Mouse (Mus musculus): ENCODE measurements at regions not wholly inside any gene's neighbourhood (a gene's known extent, or its start where the extent isn't known, plus 50 kb on each side); places are given as distances from the start of the nearest gene placed in this dataset.

DNA sequence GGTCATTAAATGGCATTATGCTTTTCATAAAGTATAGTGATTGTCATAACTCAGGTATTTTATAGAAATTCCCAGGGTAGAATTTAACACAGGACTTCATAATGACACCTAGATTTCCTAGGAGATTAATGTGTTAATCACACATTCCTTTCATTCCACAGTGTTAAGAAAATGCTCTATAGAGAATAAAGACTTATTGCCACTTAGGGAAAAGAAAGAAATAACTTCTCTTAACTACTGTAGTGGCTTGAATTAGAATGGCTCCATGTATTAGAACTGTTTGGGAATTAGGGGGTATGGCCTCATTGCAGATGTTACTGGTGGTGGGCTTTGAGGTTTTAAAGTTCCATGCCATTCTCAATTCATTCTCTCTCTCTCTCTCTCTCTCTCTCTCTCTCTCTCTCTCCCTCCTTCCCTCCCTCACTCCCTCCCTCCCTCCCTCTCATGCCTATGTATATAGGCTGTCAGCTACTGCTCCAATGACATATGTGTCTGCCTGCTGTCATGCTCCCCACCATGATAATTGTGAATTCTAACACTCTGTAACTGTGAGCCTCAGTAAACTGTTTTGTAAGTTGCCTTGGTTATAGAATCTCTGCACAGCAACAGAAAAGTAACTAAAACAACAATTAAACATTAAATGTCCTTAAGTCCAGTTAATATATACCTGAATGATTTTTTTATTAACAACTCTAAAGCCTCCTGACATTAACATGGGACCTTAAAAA, 425.1 kb upstream of the Depdc1a start:
- TF ChIP-seq POLR2A (IDR thresholded peaks at IDR 0.05; ENCODE audit: borderline replicate concordance, insufficient read depth, low read length), result no peak
- no peak for TF ChIP-seq CTCF (IDR thresholded peaks at IDR 0.05; ENCODE audit: borderline replicate concordance, insufficient read depth, low read depth, low read length)
- no peaks in the 10 kb centered on the region for H3K27me3 ChIP-seq (ENCODE audit: control insufficient read depth, insufficient read depth, low read length)
- H3K4me3 ChIP-seq (replicated peaks; ENCODE audit: insufficient read depth, low read depth, low read length), result no peak overlapping the region
- DNase-seq, result no peak
- H3K27ac ChIP-seq (ENCODE audit: insufficient read depth, low read length), result no peak overlapping the region
- H3K4me1 ChIP-seq (ENCODE audit: control insufficient read depth, insufficient read depth, low read length), result no peaks in the 10 kb centered on the region

DNA sequence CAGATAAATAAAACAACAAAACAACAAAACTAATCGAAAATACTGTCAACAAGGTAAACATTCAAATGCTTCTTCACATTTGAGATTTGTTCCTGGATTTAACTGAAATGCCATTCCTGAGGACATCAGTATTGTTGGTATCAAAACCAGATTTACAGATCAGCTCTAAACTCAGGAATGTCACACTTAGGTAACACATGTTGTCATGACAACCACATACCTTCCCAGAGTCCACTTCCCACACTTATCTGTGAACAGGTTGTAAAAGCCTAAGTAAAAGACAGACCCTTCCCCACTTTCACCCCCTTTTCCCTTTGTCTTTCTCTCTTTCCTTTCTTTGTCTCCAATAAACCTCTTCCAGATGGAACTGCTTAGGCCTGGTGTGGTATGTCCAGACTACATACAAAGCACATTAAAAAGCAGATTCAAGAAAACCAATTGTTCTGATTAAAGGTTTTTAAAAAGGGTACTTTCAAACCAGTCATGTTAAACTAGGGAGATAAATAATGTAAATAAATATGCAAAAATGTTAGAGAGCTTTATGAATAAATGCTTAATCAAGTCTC, 438.2 kb upstream of the Depdc1a start:
- Histone ChIP-seq H3K27ac (ENCODE audit: insufficient read depth, low read length) (no peak overlapping the region), H3K4me3 (replicated peaks; ENCODE audit: insufficient read depth, low read depth, low read length) (no peak overlapping the region), H3K27me3 (ENCODE audit: control insufficient read depth, insufficient read depth, low read length) (no peaks in the 10 kb centered on the region), H3K4me1 (ENCODE audit: control insufficient read depth, insufficient read depth, low read length) (no peaks in the 10 kb centered on the region)
- no peak for DNase-seq
- WGBS, result 88% methylated on average over 1 of the region's 1 CpGs
- TF ChIP-seq POLR2A (IDR thresholded peaks at IDR 0.05; ENCODE audit: borderline replicate concordance, insufficient read depth, low read length) (no peak), CTCF (IDR thresholded peaks at IDR 0.05; ENCODE audit: borderline replicate concordance, insufficient read depth, low read depth, low read length) (no peak)

DNA sequence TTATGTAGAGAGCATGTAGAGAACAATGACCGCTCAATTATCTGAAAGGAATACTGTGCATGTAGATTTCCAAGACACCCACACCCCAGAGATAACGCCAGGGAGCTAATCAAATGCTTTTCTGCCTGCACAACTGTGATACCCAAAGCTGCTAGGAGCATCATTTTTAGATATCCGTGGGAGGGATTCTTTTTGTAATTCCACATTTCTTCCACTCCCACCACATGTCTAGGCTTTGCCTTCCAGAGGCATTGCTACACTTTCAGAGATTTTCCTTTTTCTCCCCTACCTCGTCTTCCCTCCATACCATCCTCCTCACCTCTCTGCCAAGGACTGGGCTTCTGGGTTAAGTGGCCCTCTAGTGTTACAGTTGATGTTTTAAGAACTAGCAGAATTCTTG, 460.4 kb upstream of the Depdc1a start:
- DNase-seq, result no peak
- no peak for TF ChIP-seq CTCF (IDR thresholded peaks at IDR 0.05; ENCODE audit: borderline replicate concordance, insufficient read depth, low read depth, low read length)
- TF ChIP-seq POLR2A (IDR thresholded peaks at IDR 0.05; ENCODE audit: borderline replicate concordance, insufficient read depth, low read length), result no peak

DNA sequence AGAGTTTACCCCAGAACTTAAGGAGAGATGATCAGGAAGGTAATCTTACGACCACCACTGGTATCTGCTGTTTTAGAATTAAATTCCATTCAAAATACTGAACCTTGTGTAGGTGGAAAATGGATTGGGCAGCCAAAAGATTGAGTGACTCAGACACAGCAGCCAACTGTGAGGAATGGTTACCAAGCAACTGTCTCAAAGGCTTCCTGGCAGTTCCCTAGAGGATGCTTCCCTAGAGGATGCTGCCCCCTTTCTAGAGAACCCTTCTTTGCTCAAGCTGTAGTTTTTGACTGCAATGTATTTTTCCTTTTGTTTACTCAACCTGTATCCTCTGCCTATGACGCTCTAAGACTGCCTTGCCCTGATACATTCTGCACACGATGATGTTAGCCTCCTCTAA, 463.7 kb upstream of the Depdc1a start:
- no peaks in the 10 kb centered on the region for H3K27me3 ChIP-seq (ENCODE audit: control insufficient read depth, insufficient read depth, low read length)
- DNase-seq, result no peak
- no peak overlapping the region for H3K27ac ChIP-seq (ENCODE audit: insufficient read depth, low read length)
- H3K4me1 ChIP-seq (ENCODE audit: control insufficient read depth, insufficient read depth, low read length), result no peaks in the 10 kb centered on the region
- no peak overlapping the region for H3K4me3 ChIP-seq (replicated peaks; ENCODE audit: insufficient read depth, low read depth, low read length)
- TF ChIP-seq CTCF (IDR thresholded peaks at IDR 0.05; ENCODE audit: borderline replicate concordance, insufficient read depth, low read depth, low read length) (no peak), POLR2A (IDR thresholded peaks at IDR 0.05; ENCODE audit: borderline replicate concordance, insufficient read depth, low read length) (no peak)
- 82% methylated on average over 3 of the region's 3 CpGs for WGBS

More for the DNA sequence above, 460.4 kb upstream of the Depdc1a start:
- 71% methylated on average over 4 of the region's 4 CpGs for WGBS
- Histone ChIP-seq H3K4me3 (replicated peaks; ENCODE audit: insufficient read depth, low read depth, low read length) (no peak overlapping the region), H3K4me1 (ENCODE audit: control insufficient read depth, insufficient read depth, low read length) (no peaks in the 10 kb centered on the region), H3K27me3 (ENCODE audit: control insufficient read depth, insufficient read depth, low read length) (no peaks in the 10 kb centered on the region), H3K27ac (ENCODE audit: insufficient read depth, low read length) (no peak overlapping the region)

DNA sequence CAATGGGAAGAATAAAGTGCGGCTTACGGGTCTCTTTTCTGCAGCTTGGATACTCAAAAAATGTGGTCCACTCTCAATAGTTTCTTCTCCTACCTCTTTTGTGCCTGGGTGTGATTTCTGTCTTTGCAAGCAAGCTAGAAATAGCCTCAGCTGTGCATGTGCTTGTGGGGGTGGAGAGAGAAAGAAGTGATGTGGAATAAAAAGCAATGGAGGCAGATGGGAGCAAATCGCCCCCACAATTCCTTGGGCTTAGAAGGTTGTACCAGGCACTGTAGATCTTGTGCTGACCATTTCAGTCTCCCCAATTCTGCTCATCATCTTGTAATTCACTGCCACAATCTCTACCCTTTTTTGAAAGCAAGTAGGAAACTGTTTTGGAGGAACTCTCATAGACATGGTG, 464.6 kb upstream of the Depdc1a start:
- Histone ChIP-seq H3K27ac (ENCODE audit: insufficient read depth, low read length) (no peak overlapping the region), H3K4me3 (replicated peaks; ENCODE audit: insufficient read depth, low read depth, low read length) (no peak overlapping the region), H3K4me1 (ENCODE audit: control insufficient read depth, insufficient read depth, low read length) (no peaks in the 10 kb centered on the region), H3K27me3 (ENCODE audit: control insufficient read depth, insufficient read depth, low read length) (no peaks in the 10 kb centered on the region)
- 83% methylated on average over 3 of the region's 3 CpGs for WGBS
- no peak for TF ChIP-seq CTCF (IDR thresholded peaks at IDR 0.05; ENCODE audit: borderline replicate concordance, insufficient read depth, low read depth, low read length)
- TF ChIP-seq POLR2A (IDR thresholded peaks at IDR 0.05; ENCODE audit: borderline replicate concordance, insufficient read depth, low read length), result no peak
- DNase-seq, result no peak

DNA sequence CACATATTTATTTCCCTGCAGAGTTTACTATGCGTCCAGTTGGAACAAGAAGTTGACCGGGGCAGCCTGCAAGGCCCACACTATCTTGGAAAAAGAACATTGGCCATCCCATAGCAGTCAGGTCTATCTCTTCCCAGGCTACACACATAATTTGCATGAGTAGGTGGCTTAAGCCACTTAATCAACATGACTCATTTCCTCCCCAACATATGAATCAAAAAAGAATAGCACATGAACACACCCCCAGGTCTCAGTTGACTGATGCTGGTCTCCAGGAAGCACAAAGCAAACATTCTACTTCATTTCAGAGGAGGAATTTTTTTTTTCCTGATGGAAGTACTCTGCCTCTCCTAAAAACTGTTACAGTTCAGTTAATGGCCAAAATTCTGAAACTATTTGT, 465.3 kb upstream of the Depdc1a start:
- TF ChIP-seq POLR2A (IDR thresholded peaks at IDR 0.05; ENCODE audit: borderline replicate concordance, insufficient read depth, low read length) (no peak), CTCF (IDR thresholded peaks at IDR 0.05; ENCODE audit: borderline replicate concordance, insufficient read depth, low read depth, low read length) (no peak)
- DNase-seq, result no peak
- 95% methylated on average over 2 of the region's 2 CpGs for WGBS
- no peak overlapping the region for H3K27ac ChIP-seq (ENCODE audit: insufficient read depth, low read length)
- H3K4me1 ChIP-seq (ENCODE audit: control insufficient read depth, insufficient read depth, low read length), result no peaks in the 10 kb centered on the region
- H3K4me3 ChIP-seq (replicated peaks; ENCODE audit: insufficient read depth, low read depth, low read length), result no peak overlapping the region
- H3K27me3 ChIP-seq (ENCODE audit: control insufficient read depth, insufficient read depth, low read length), result no peaks in the 10 kb centered on the region

DNA sequence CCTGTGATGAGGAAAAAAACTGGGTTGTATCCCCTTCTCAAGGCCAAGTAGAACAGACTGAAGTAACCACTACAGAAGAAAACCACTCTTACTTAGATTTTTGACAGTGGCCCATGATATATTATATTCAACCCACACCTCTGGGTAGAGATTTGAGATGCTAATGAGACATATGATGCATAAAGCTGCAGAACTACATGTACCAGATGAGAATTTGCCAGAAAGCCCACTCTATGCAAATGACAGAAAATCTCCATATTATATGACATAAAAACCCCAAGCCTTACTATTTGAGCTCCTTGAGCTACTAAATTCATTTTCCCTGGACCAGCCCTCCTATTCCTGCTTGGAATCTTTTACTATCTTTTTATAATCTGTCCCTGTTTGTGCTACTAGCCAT, 458.4 kb upstream of the Lrrc7 start:
- no peaks in the 10 kb centered on the region for H3K27me3 ChIP-seq (ENCODE audit: control insufficient read depth, insufficient read depth, low read length)
- H3K27ac ChIP-seq (ENCODE audit: insufficient read depth, low read length), result no peak overlapping the region
- TF ChIP-seq POLR2A (IDR thresholded peaks at IDR 0.05; ENCODE audit: borderline replicate concordance, insufficient read depth, low read length), result no peak
- no peak for TF ChIP-seq CTCF (IDR thresholded peaks at IDR 0.05; ENCODE audit: borderline replicate concordance, insufficient read depth, low read depth, low read length)
- H3K4me1 ChIP-seq (ENCODE audit: control insufficient read depth, insufficient read depth, low read length), result no peaks in the 10 kb centered on the region
- DNase-seq, result no peak
- no peak overlapping the region for H3K4me3 ChIP-seq (replicated peaks; ENCODE audit: insufficient read depth, low read depth, low read length)

DNA sequence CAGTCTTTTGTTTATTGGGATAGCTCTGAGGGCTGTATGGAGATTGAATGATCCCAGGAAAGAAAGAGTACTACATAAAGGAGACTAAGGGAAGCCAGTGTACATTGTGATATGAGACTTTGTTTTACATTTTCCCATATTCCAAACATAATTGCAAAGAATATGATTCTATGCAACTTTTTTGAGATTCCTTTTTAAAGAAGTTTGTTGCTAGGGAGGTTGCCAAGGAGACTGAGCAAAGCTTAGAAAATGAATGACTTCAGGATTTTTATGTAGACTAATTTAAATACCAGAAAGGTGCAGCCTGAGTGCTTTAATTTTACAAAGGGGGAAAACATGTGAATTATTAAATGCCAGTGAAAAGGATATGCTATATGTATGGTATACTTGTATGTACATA, 455.2 kb upstream of the Lrrc7 start:
- H3K4me1 ChIP-seq (ENCODE audit: control insufficient read depth, insufficient read depth, low read length), result no peaks in the 10 kb centered on the region
- H3K27me3 ChIP-seq (ENCODE audit: control insufficient read depth, insufficient read depth, low read length), result no peaks in the 10 kb centered on the region
- no peak overlapping the region for H3K4me3 ChIP-seq (replicated peaks; ENCODE audit: insufficient read depth, low read depth, low read length)
- TF ChIP-seq CTCF (IDR thresholded peaks at IDR 0.05; ENCODE audit: borderline replicate concordance, insufficient read depth, low read depth, low read length) (no peak), POLR2A (IDR thresholded peaks at IDR 0.05; ENCODE audit: borderline replicate concordance, insufficient read depth, low read length) (no peak)
- no peak overlapping the region for H3K27ac ChIP-seq (ENCODE audit: insufficient read depth, low read length)
- no peak for DNase-seq
